Mouse (Mus musculus): Measurements from ENCODE around the gene Gpatch8.

- TF ChIP-seq POLR2A (IDR thresholded peaks at IDR 0.05; ENCODE audit: insufficient read depth, low read length): no peak
- no peak for TF ChIP-seq CTCF (IDR thresholded peaks at IDR 0.05; ENCODE audit: low read depth, low read length)
Measured at GRCm38 (mm10) chr11:102579165-102580033, 23.2 kb upstream of the Gpatch8 start, which contains the start of gene Gm11627.
